Mouse (Mus musculus): ENCODE measurements at regions not wholly inside any gene's neighbourhood (a gene's known extent, or its start where the extent isn't known, plus 50 kb on each side); places are given as distances from the start of the nearest gene placed in this dataset.

GRCm38 (mm10) chr2:9646466-9646865 is 234.6 kb upstream of the 4930412O13Rik start:
- no peak for ATAC-seq (ENCODE audit: extremely low read depth, insufficient number of reproducible peaks, low FRiP score, poor library complexity, severe bottlenecking)

- ATAC-seq (ENCODE audit: extremely low read depth, insufficient number of reproducible peaks, low FRiP score, poor library complexity, severe bottlenecking): no peak
Measured at GRCm38 (mm10) chr2:9646963-9647362, 234.1 kb upstream of the 4930412O13Rik start.

GRCm38 (mm10) chr2:9650082-9650481 is 231.0 kb upstream of the 4930412O13Rik start:
- ATAC-seq (ENCODE audit: extremely low read depth, insufficient number of reproducible peaks, low FRiP score, poor library complexity, severe bottlenecking): no peak

- ATAC-seq (ENCODE audit: extremely low read depth, insufficient number of reproducible peaks, low FRiP score, poor library complexity, severe bottlenecking): no peak
Measured at GRCm38 (mm10) chr2:9658880-9659279, 222.2 kb upstream of the 4930412O13Rik start.

GRCm38 (mm10) chr2:9669621-9670020 is 211.4 kb upstream of the 4930412O13Rik start:
- ATAC-seq (ENCODE audit: extremely low read depth, insufficient number of reproducible peaks, low FRiP score, poor library complexity, severe bottlenecking): no peak

- ATAC-seq (ENCODE audit: extremely low read depth, insufficient number of reproducible peaks, low FRiP score, poor library complexity, severe bottlenecking): no peak
Measured at GRCm38 (mm10) chr2:9681691-9682152, 199.3 kb upstream of the 4930412O13Rik start.

- no peak for ATAC-seq (ENCODE audit: extremely low read depth, insufficient number of reproducible peaks, low FRiP score, poor library complexity, severe bottlenecking)
Measured at GRCm38 (mm10) chr2:9683673-9684210, 197.3 kb upstream of the 4930412O13Rik start.

GRCm38 (mm10) chr2:9688176-9688575 is 192.9 kb upstream of the 4930412O13Rik start:
- no peak for ATAC-seq (ENCODE audit: extremely low read depth, insufficient number of reproducible peaks, low FRiP score, poor library complexity, severe bottlenecking)

GRCm38 (mm10) chr2:9689518-9689917 is 191.5 kb upstream of the 4930412O13Rik start:
- no peak for ATAC-seq (ENCODE audit: extremely low read depth, insufficient number of reproducible peaks, low FRiP score, poor library complexity, severe bottlenecking)

- no peak for ATAC-seq (ENCODE audit: extremely low read depth, insufficient number of reproducible peaks, low FRiP score, poor library complexity, severe bottlenecking)
Measured at GRCm38 (mm10) chr2:9691506-9691905, 189.5 kb upstream of the 4930412O13Rik start.

- no peak for ATAC-seq (ENCODE audit: extremely low read depth, insufficient number of reproducible peaks, low FRiP score, poor library complexity, severe bottlenecking)
Measured at GRCm38 (mm10) chr2:9691906-9692305, 189.1 kb upstream of the 4930412O13Rik start.

- ATAC-seq (ENCODE audit: extremely low read depth, insufficient number of reproducible peaks, low FRiP score, poor library complexity, severe bottlenecking): no peak
Measured at GRCm38 (mm10) chr2:9693351-9693750, 187.7 kb upstream of the 4930412O13Rik start.

- ATAC-seq (ENCODE audit: extremely low read depth, insufficient number of reproducible peaks, low FRiP score, poor library complexity, severe bottlenecking): no peak
Measured at GRCm38 (mm10) chr2:9694178-9694577, 186.9 kb upstream of the 4930412O13Rik start.

GRCm38 (mm10) chr2:9697591-9698345 is 183.3 kb upstream of the 4930412O13Rik start:
- no peak for ATAC-seq (ENCODE audit: extremely low read depth, insufficient number of reproducible peaks, low FRiP score, poor library complexity, severe bottlenecking)

GRCm38 (mm10) chr2:9704266-9704665 is 176.8 kb upstream of the 4930412O13Rik start:
- ATAC-seq (ENCODE audit: extremely low read depth, insufficient number of reproducible peaks, low FRiP score, poor library complexity, severe bottlenecking): no peak

GRCm38 (mm10) chr2:9709466-9709865 is 171.6 kb upstream of the 4930412O13Rik start:
- no peak for ATAC-seq (ENCODE audit: extremely low read depth, insufficient number of reproducible peaks, low FRiP score, poor library complexity, severe bottlenecking)

GRCm38 (mm10) chr2:9717904-9718303 is 163.1 kb upstream of the 4930412O13Rik start:
- no peak for ATAC-seq (ENCODE audit: extremely low read depth, insufficient number of reproducible peaks, low FRiP score, poor library complexity, severe bottlenecking)

- ATAC-seq (ENCODE audit: extremely low read depth, insufficient number of reproducible peaks, low FRiP score, poor library complexity, severe bottlenecking): no peak
Measured at GRCm38 (mm10) chr2:9733243-9733642, 147.8 kb upstream of the 4930412O13Rik start.

GRCm38 (mm10) chr2:9744181-9744580 is 136.9 kb upstream of the 4930412O13Rik start:
- no peak for ATAC-seq (ENCODE audit: extremely low read depth, insufficient number of reproducible peaks, low FRiP score, poor library complexity, severe bottlenecking)
